Mouse (Mus musculus) 416B (cell line): ENCODE measurements around the gene Mansc1.

Source experiments
- DNase-seq: peaks from one replicate; pipeline ENCODE4 v3.0.0; 2011; ENCODE audit warnings: low read depth

The Mansc1 gene

GRCm38 (mm10) chr6:134639210-134639609 lies 6.9 kb upstream of the Mansc1 start, which contains the start of gene Borcs5:
Gene Borcs5 (plus strand): TSS chr6:134639510.
- DNase-seq: no peak

- peak; percentile 37 for DNase-seq
These were observed 4.2 kb upstream of the Mansc1 start for GRCm38 (mm10) chr6:134636476-134636875.

GRCm38 (mm10) chr6:134633553-134633952 lies 1.3 kb upstream of the Mansc1 start:
- DNase-seq: no peak

- DNase-seq: no peak
These were observed 468 bp upstream of the Mansc1 start for GRCm38 (mm10) chr6:134632756-134633155.

GRCm38 (mm10) chr6:134630447-134630846 lies 1.8 kb downstream of the Mansc1 start:
- DNase-seq: no peak

- no peak for DNase-seq
These were observed 5.7 kb downstream of the Mansc1 start for GRCm38 (mm10) chr6:134626564-134626963.

- no peak for DNase-seq
These were observed 6.9 kb downstream of the Mansc1 start for GRCm38 (mm10) chr6:134625431-134625830.

GRCm38 (mm10) chr6:134621552-134621949 lies 10.7 kb downstream of the Mansc1 start:
- peak; percentile 98 for DNase-seq

GRCm38 (mm10) chr6:134620846-134621551 lies 11.3 kb downstream of the Mansc1 start:
- DNase-seq: peak; percentile 89

GRCm38 (mm10) chr6:134620129-134620528 lies 12.2 kb downstream of the Mansc1 start:
- DNase-seq: no peak

- DNase-seq: no peak
These were observed 14.7 kb downstream of the Mansc1 start for GRCm38 (mm10) chr6:134617589-134617988.

GRCm38 (mm10) chr6:134614723-134615648 lies 17.3 kb downstream of the Mansc1 start:
- peak; percentile 96 for DNase-seq

- no peak for DNase-seq
These were observed 18.0 kb downstream of the Mansc1 start for GRCm38 (mm10) chr6:134614322-134614721.

GRCm38 (mm10) chr6:134611896-134612295 lies 20.4 kb downstream of the Mansc1 start:
- DNase-seq: no peak

GRCm38 (mm10) chr6:134610380-134610779 lies 21.9 kb downstream of the Mansc1 start:
- no peak for DNase-seq

GRCm38 (mm10) chr6:134606949-134607746 lies 25.1 kb downstream of the Mansc1 start:
- peak; percentile 77 for DNase-seq

- no peak for DNase-seq
These were observed 25.7 kb downstream of the Mansc1 start for GRCm38 (mm10) chr6:134606540-134606939.

- no peak for DNase-seq
These were observed 27.1 kb downstream of the Mansc1 start for GRCm38 (mm10) chr6:134605196-134605595.

- no peak for DNase-seq
These were observed 29.8 kb downstream of the Mansc1 start for GRCm38 (mm10) chr6:134602371-134603003.

GRCm38 (mm10) chr6:134601766-134602165 lies 30.5 kb downstream of the Mansc1 start:
- DNase-seq: no peak

- no peak for DNase-seq
These were observed 31.2 kb downstream of the Mansc1 start for GRCm38 (mm10) chr6:134601130-134601529.

- DNase-seq: no peak
These were observed 33.0 kb downstream of the Mansc1 start for GRCm38 (mm10) chr6:134599239-134599638.
